Mouse (Mus musculus) erythroblast, embryonic 14.5 days (primary cell): Measurements from ENCODE around the gene Clec16a. TPM values are rescaled to one million over a fixed set of nuclear protein-coding genes. Genes with fewer than 3 reads are reported as not detected.

Source experiments
- H3K27me3 ChIP-seq: 2 replicates; pipeline ENCODE4 v1.6.1; 2012; ENCODE audit warnings: inconsistent platforms; ENCODE audit not compliant: control insufficient read depth
- H3K36me3 ChIP-seq: 2 replicates; pipeline ENCODE4 v1.6.1; 2012; ENCODE audit warnings: mild to moderate bottlenecking, inconsistent platforms; ENCODE audit not compliant: control insufficient read depth
- H3K4me1 ChIP-seq: 2 replicates; pipeline ENCODE4 v1.6.1; 2012; ENCODE audit warnings: inconsistent platforms; ENCODE audit not compliant: control insufficient read depth
- H3K4me3 ChIP-seq: replicated peaks from 2 replicates; pipeline ENCODE3; 2012; ENCODE audit warnings: moderate library complexity, mild to moderate bottlenecking, inconsistent platforms
- H3K9me3 ChIP-seq: 2 replicates; pipeline ENCODE4 v1.6.1; 2012; ENCODE audit warnings: low read length, inconsistent platforms, mixed read lengths; ENCODE audit not compliant: control insufficient read depth
- GATA1 ChIP-seq: IDR thresholded peaks from 2 replicates; pipeline ENCODE4 v1.6.1; 2012; ENCODE audit warnings: low read length, inconsistent platforms, mixed read lengths
- TAL1 ChIP-seq: IDR thresholded peaks from 3 replicates; pipeline ENCODE4 v1.6.1; 2012; ENCODE audit warnings: low read length, inconsistent platforms, mixed read lengths
- polyA plus RNA-seq: library from polyadenylated mRNA; stranded (reverse); fragments of >175 nt; gene quantifications from 2 replicates; pipeline ENCODE4 v1.2.3, GENCODE M21; 2012

The Clec16a gene
- polyA plus RNA-seq, 1 experiment, result 0.99 TPM

GRCm38 (mm10) chr16:10607802-10608201 lies 62.7 kb downstream of the Clec16a start:
- peaks cover 6% of the 10 kb centered on the region for H3K36me3 ChIP-seq
- H3K9me3 ChIP-seq, result no peaks in the 10 kb centered on the region
- no peak overlapping the region for H3K4me3 ChIP-seq
- H3K4me1 ChIP-seq, result no peaks in the 10 kb centered on the region
- H3K27me3 ChIP-seq, result no peaks in the 10 kb centered on the region
- TF ChIP-seq GATA1 (no peak), TAL1 (no peak)

- no peaks in the 10 kb centered on the region for H3K4me1 ChIP-seq
- H3K36me3 ChIP-seq, result peaks cover 20% of the 10 kb centered on the region
- no peak for TF ChIP-seq GATA1
- no peak for TF ChIP-seq TAL1
- H3K27me3 ChIP-seq, result no peaks in the 10 kb centered on the region
- H3K9me3 ChIP-seq, result no peaks in the 10 kb centered on the region
- no peak overlapping the region for H3K4me3 ChIP-seq
Measured at GRCm38 (mm10) chr16:10609921-10610320, 64.8 kb downstream of the Clec16a start.

- no peaks in the 10 kb centered on the region for H3K27me3 ChIP-seq
- H3K4me3 ChIP-seq, result no peak overlapping the region
- no peaks in the 10 kb centered on the region for H3K9me3 ChIP-seq
- peaks cover 28% of the 10 kb centered on the region for H3K36me3 ChIP-seq
- TF ChIP-seq GATA1 (no peak), TAL1 (no peak)
- no peaks in the 10 kb centered on the region for H3K4me1 ChIP-seq
Measured at GRCm38 (mm10) chr16:10610801-10611200, 65.7 kb downstream of the Clec16a start.

GRCm38 (mm10) chr16:10611306-10611705 lies 66.2 kb downstream of the Clec16a start:
- Histone ChIP-seq H3K27me3 (no peaks in the 10 kb centered on the region), H3K4me1 (no peaks in the 10 kb centered on the region), H3K36me3 (peaks cover 31% of the 10 kb centered on the region), H3K9me3 (no peaks in the 10 kb centered on the region), H3K4me3 (no peak overlapping the region)
- TF ChIP-seq TAL1 (no peak), GATA1 (no peak)

- Histone ChIP-seq H3K4me1 (no peaks in the 10 kb centered on the region), H3K27me3 (no peaks in the 10 kb centered on the region), H3K4me3 (no peak overlapping the region), H3K9me3 (no peaks in the 10 kb centered on the region), H3K36me3 (peaks cover 31% of the 10 kb centered on the region)
- TF ChIP-seq GATA1 (no peak), TAL1 (no peak)
Measured at GRCm38 (mm10) chr16:10613996-10614395, 68.9 kb downstream of the Clec16a start.

- H3K27me3 ChIP-seq, result no peaks in the 10 kb centered on the region
- no peaks in the 10 kb centered on the region for H3K9me3 ChIP-seq
- H3K4me3 ChIP-seq, result no peak overlapping the region
- peaks cover 4% of the 10 kb centered on the region for H3K36me3 ChIP-seq
- TF ChIP-seq TAL1 (no peak), GATA1 (no peak)
- no peaks in the 10 kb centered on the region for H3K4me1 ChIP-seq
Measured at GRCm38 (mm10) chr16:10620961-10621614, 75.9 kb downstream of the Clec16a start.

- H3K27me3 ChIP-seq, result no peaks in the 10 kb centered on the region
- TF ChIP-seq TAL1 (no peak), GATA1 (no peak)
- no peaks in the 10 kb centered on the region for H3K9me3 ChIP-seq
- H3K4me1 ChIP-seq, result no peaks in the 10 kb centered on the region
- H3K36me3 ChIP-seq, result peaks cover 4% of the 10 kb centered on the region
- no peak overlapping the region for H3K4me3 ChIP-seq
Measured at GRCm38 (mm10) chr16:10621710-10622109, 76.6 kb downstream of the Clec16a start.

- peaks cover 6% of the 10 kb centered on the region for H3K4me1 ChIP-seq
- no peak for TF ChIP-seq GATA1
- TF ChIP-seq TAL1, result no peak
- peaks cover 19% of the 10 kb centered on the region for H3K36me3 ChIP-seq
Measured at GRCm38 (mm10) chr16:10626116-10626515, 81.0 kb downstream of the Clec16a start.

GRCm38 (mm10) chr16:10627136-10627668 lies 82.1 kb downstream of the Clec16a start:
- H3K4me3 ChIP-seq, result no peak overlapping the region
- H3K9me3 ChIP-seq, result no peaks in the 10 kb centered on the region
- H3K36me3 ChIP-seq, result peaks cover 19% of the 10 kb centered on the region
- H3K27me3 ChIP-seq, result no peaks in the 10 kb centered on the region
- TF ChIP-seq TAL1, result no peak
- TF ChIP-seq GATA1, result no peak
- peaks cover 6% of the 10 kb centered on the region for H3K4me1 ChIP-seq

More at GRCm38 (mm10) chr16:10626116-10626515, 81.0 kb downstream of the Clec16a start:
- no peak overlapping the region for H3K4me3 ChIP-seq
- no peaks in the 10 kb centered on the region for H3K9me3 ChIP-seq
- no peaks in the 10 kb centered on the region for H3K27me3 ChIP-seq

- no peaks in the 10 kb centered on the region for H3K27me3 ChIP-seq
- no peak overlapping the region for H3K4me3 ChIP-seq
- no peaks in the 10 kb centered on the region for H3K9me3 ChIP-seq
- peaks cover 6% of the 10 kb centered on the region for H3K4me1 ChIP-seq
- TF ChIP-seq TAL1 (no peak), GATA1 (no peak)
- peaks cover 19% of the 10 kb centered on the region for H3K36me3 ChIP-seq
Measured at GRCm38 (mm10) chr16:10628030-10628555, 83.0 kb downstream of the Clec16a start.
